Mouse (Mus musculus) kidney, adult 11 months (tissue): ENCODE measurements around the gene Rnf123.
A peak's percentile ranks its signal among the peaks of the same experiment; 100 is the strongest.

ENCODE experiments used
- DNase-seq: peaks from one replicate; pipeline ENCODE4 v3.0.0; 2022

Rnf123 gene

GRCm38 (mm10) chr9:108058291-108058690 is 24.9 kb downstream of the Rnf123 start:
- DNase-seq: no peak

- no peak for DNase-seq
Observed at GRCm38 (mm10) chr9:108057262-108057562, 25.9 kb downstream of the Rnf123 start.

GRCm38 (mm10) chr9:108056361-108057261 is 26.5 kb downstream of the Rnf123 start:
- no peak for DNase-seq

GRCm38 (mm10) chr9:108055661-108056237 is 27.4 kb downstream of the Rnf123 start:
- no peak for DNase-seq

GRCm38 (mm10) chr9:108055061-108055460 is 28.1 kb downstream of the Rnf123 start:
- no peak for DNase-seq

GRCm38 (mm10) chr9:108054331-108055040 is 28.7 kb downstream of the Rnf123 start:
- no peak for DNase-seq

GRCm38 (mm10) chr9:108053665-108054225 is 29.4 kb downstream of the Rnf123 start:
- DNase-seq: no peak

GRCm38 (mm10) chr9:108052885-108053664 is 30.1 kb downstream of the Rnf123 start, which contains the start of gene Amigo3:
TSS of gene Amigo3 (plus strand) at chr9:108053159.
- peak; percentile 97 for DNase-seq

GRCm38 (mm10) chr9:108052411-108052810 is 30.7 kb downstream of the Rnf123 start:
- no peak for DNase-seq

- DNase-seq: no peak
Observed at GRCm38 (mm10) chr9:108051931-108052220, 31.3 kb downstream of the Rnf123 start.

GRCm38 (mm10) chr9:108051184-108051930 is 31.8 kb downstream of the Rnf123 start:
- DNase-seq: no peak

GRCm38 (mm10) chr9:108049561-108050251 is 33.4 kb downstream of the Rnf123 start:
- DNase-seq: no peak

GRCm38 (mm10) chr9:108049016-108049455 is 34.1 kb downstream of the Rnf123 start, which contains the start of gene Gmppb:
TSS of gene Gmppb (plus strand) at chr9:108049242.
- peak; percentile 98 for DNase-seq

- DNase-seq: no peak
Observed at GRCm38 (mm10) chr9:108048566-108048955, 34.6 kb downstream of the Rnf123 start.

- DNase-seq: no peak
Observed at GRCm38 (mm10) chr9:108047601-108048565, 35.3 kb downstream of the Rnf123 start.

GRCm38 (mm10) chr9:108046582-108046981 is 36.6 kb downstream of the Rnf123 start:
- DNase-seq: no peak

- no peak for DNase-seq
Observed at GRCm38 (mm10) chr9:108044751-108045492, 38.2 kb downstream of the Rnf123 start.

GRCm38 (mm10) chr9:108035331-108036156 is 47.6 kb downstream of the Rnf123 start:
- DNase-seq: no peak
